Mouse (Mus musculus): ENCODE results near the gene Epb41l5. TPM values are rescaled to one million over a fixed set of nuclear protein-coding genes. Genes with fewer than 3 reads are reported as not detected.
A peak's percentile ranks its signal among the peaks of the same experiment; 100 is the strongest.

The Epb41l5 gene
- polyA plus RNA-seq, 1 experiment from 2014 or later: 31.8 TPM

DNA sequence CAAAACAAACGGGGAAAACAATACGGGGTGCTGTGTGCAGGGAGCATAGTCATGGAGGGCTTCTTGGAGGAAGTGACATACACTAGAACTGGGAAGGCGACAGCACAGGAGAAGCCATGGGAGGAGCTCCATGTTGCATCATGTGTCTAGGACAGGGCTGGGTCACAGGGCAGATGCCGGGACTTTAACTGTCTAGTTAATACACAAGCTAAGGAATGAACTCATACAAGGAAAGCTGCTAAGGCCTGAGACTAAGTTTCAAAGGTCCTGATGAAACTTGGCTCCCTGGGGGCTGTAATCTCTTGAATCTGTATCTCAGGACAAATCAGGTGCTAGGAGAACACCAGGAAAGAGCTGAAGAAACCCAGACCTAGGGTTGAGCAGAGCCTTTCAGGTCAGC, 126.1 kb downstream of the Epb41l5 start:
- H3K4me3 ChIP-seq: no peak overlapping the region
- H3K9me3 ChIP-seq: peaks cover 10% of the 10 kb centered on the region; the same call in 1 of the 2 replicates
- WGBS: 83% methylated on average over 4 of the region's 4 CpGs
- peaks cover 24% of the 10 kb centered on the region for H3K4me1 ChIP-seq (replicated peaks)
- peaks cover 13% of the 10 kb centered on the region for H3K36me3 ChIP-seq
- no peak overlapping the region for H3K27ac ChIP-seq
- H3K27me3 ChIP-seq (ENCODE audit: insufficient read depth, poor library complexity, severe bottlenecking): no peaks in the 10 kb centered on the region
- no peak for DNase-seq (ENCODE audit: low spot score)

DNA sequence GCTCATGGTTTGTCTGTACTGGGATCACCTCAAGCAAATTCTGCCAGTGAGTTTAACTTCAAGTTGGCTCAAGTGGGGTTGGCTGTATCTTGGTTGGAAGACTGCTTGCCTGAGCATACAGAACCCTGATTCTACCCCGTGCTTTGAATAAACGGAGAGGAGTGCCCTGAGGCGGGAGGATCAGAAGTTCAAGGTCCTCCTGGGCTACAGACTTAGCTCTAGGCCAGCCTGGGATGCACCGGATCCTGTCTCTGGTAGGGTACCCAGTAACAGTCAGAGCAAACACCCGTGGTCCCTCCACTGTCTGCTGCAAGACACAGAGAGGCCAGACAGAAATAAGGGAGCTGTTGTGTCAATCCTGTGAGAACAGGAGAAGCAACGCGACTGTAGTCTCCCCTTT, 127.1 kb downstream of the Epb41l5 start:
- Histone ChIP-seq H3K4me1 (replicated peaks) (peaks cover 20% of the 10 kb centered on the region), H3K27ac (no peak overlapping the region), H3K9me3 (0 out of 2 replicates have a peak, but pooled peaks cover under 1% of the 10 kb centered on the region), H3K4me3 (no peak overlapping the region), H3K36me3 (peaks cover 3% of the 10 kb centered on the region), H3K27me3 (ENCODE audit: insufficient read depth, poor library complexity, severe bottlenecking) (no peaks in the 10 kb centered on the region)
- 83% methylated on average over 7 of the region's 7 CpGs for WGBS
- DNase-seq (ENCODE audit: low spot score): no peak

DNA sequence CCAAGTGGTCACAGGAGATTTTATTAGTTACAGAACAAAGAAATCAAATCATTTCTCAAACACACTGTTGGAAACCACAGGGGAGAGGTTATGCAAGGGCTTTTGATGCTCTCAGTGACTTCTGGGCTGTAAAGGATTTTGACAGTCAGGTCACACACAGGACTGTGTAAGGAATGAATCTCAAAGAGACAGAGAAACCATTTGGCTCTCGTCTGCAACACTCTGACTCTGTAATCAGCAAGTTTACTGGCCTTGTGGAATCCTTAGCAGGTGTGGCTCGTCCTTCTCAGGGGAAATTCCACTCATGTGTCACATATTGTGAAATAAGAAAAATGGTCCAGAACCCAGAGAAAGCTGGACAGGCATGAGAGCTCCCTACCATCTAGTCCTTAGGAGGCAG, 127.8 kb downstream of the Epb41l5 start:
- Histone ChIP-seq H3K9me3 (no peaks in the 10 kb centered on the region), H3K4me3 (no peak overlapping the region), H3K36me3 (no peaks in the 10 kb centered on the region), H3K4me1 (replicated peaks) (peaks cover 13% of the 10 kb centered on the region), H3K27ac (no peak overlapping the region), H3K27me3 (ENCODE audit: insufficient read depth, poor library complexity, severe bottlenecking) (no peaks in the 10 kb centered on the region)
- 66% methylated on average over 2 of the region's 2 CpGs for WGBS
- no peak for DNase-seq (ENCODE audit: low spot score)

DNA sequence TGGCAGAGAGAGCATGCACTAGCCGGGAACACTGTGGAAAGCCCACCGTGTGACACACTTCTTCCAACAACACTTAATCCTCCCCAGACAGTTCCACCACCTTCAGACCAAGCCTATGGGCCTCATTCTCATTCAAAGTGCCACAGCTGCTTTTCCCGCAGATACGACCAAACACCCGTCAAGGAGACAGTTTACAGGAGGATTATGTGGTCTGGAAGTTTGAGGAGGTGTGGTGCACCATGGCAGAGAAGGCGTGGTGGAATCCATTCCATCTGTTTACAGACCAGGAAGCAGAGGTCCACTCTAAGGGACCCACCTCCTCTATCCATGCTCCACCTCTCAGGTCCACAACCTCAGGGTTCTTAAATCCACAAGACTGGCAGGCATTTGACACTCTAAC, 129.5 kb downstream of the Epb41l5 start:
- WGBS: 84% methylated on average over 6 of the region's 6 CpGs
- DNase-seq (ENCODE audit: low spot score): no peak
- Histone ChIP-seq H3K27me3 (ENCODE audit: insufficient read depth, poor library complexity, severe bottlenecking) (no peaks in the 10 kb centered on the region), H3K4me3 (no peak overlapping the region), H3K9me3 (no peaks in the 10 kb centered on the region), H3K27ac (no peak overlapping the region), H3K36me3 (no peaks in the 10 kb centered on the region), H3K4me1 (replicated peaks) (no peaks in the 10 kb centered on the region)

DNA sequence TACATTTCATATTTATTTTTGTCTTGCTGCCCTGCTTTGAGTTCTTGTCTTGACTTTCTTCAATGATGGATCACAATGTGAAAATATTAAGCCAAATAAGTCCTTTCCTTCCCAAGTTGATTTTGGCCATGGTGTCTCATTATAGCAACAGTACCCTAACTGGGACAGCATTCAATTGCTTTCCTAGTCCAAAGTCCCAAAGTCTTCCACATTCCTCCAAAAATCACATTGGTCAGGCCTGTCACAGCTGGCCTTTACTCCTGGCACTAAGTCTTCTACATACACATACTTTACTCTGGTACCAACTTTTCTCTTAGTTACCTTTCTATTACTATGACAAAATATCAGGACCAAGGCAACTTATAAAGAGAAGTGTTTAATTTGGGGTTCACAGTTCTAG, 130.0 kb downstream of the Epb41l5 start:
- Histone ChIP-seq H3K36me3 (no peaks in the 10 kb centered on the region), H3K27me3 (ENCODE audit: insufficient read depth, poor library complexity, severe bottlenecking) (no peaks in the 10 kb centered on the region), H3K9me3 (no peaks in the 10 kb centered on the region), H3K4me1 (replicated peaks) (no peaks in the 10 kb centered on the region), H3K4me3 (no peak overlapping the region), H3K27ac (no peak overlapping the region)
- DNase-seq (ENCODE audit: low spot score): no peak

DNA sequence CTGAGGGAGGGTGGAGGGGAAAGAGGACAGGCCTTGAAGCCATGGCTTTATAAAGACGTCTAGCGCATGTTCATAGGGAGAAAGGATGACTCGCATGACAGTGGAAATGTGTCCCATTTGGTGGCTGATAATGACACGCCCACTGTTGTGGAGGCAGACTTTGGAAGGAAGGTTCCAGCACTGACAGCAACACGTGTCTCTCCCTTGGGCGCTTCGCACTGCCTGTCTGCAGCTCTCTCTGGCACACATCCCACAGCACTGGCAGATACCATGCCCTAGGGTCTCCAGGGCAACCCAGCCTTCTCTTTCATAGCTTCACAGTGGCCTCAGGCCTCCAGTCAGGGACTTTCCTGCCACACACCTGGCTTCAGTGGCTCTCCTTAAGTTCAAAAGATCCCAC, 130.7 kb downstream of the Epb41l5 start:
- no peak for DNase-seq (ENCODE audit: low spot score)
- 83% methylated on average over 7 of the region's 7 CpGs for WGBS

DNA sequence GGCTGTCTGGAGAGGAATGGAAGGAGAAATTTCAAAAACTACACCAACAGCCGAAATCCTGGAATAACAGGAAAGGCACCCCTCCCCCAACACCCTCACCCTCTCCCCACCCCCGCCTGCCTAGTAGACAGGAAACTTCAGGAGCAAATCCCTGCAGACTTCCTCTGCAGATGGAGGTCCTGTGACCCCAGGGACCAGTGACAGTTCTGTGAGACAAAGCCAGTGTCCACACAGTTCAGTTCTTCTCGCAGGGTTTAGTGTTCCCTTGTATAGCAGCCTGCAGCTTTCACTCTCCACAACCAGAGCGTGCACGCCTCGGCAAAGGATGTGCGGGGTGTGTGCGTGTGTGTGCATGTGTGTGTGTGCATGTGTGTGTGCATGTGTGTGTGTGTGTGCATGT, 137.9 kb downstream of the Epb41l5 start:
- WGBS: 71% methylated on average over 8 of the region's 8 CpGs
- Histone ChIP-seq H3K4me1 (replicated peaks) (peaks cover 16% of the 10 kb centered on the region; the same call in 1 of the 2 replicates), H3K27ac (0 out of 2 replicates have a peak overlapping the region, but pooled peaks have one; percentile 50), H3K9me3 (no peaks in the 10 kb centered on the region), H3K36me3 (no peaks in the 10 kb centered on the region), H3K27me3 (ENCODE audit: insufficient read depth, poor library complexity, severe bottlenecking) (peaks cover 15% of the 10 kb centered on the region), H3K4me3 (no peak overlapping the region)
- DNase-seq (ENCODE audit: low spot score): no peak

More for the DNA sequence above, 130.7 kb downstream of the Epb41l5 start:
- Histone ChIP-seq H3K36me3 (no peaks in the 10 kb centered on the region), H3K9me3 (no peaks in the 10 kb centered on the region), H3K4me1 (replicated peaks) (no peaks in the 10 kb centered on the region), H3K27me3 (ENCODE audit: insufficient read depth, poor library complexity, severe bottlenecking) (no peaks in the 10 kb centered on the region), H3K4me3 (no peak overlapping the region), H3K27ac (no peak overlapping the region)

DNA sequence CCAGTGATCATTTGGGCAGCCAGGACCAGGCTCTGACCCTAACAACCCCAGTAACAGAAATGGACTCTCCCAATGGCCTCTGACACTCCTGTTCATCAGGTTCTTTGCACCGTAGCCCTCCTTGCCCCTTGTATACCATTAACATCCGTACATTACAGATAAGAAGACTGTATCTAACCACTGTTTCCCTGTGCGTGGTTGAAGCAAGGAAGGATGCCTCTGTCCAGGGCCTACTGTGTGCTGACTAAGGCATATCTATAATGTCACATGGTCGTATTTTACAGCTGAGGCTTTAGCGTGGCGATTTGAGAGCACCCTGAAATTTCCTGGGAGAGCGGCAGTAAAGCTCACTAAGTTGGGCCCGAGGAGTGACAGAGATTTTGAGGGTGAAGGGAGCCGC, 138.4 kb downstream of the Epb41l5 start:
- DNase-seq (ENCODE audit: low spot score): no peak
- Histone ChIP-seq H3K27me3 (ENCODE audit: insufficient read depth, poor library complexity, severe bottlenecking) (peaks cover 20% of the 10 kb centered on the region), H3K4me3 (no peak overlapping the region), H3K9me3 (no peaks in the 10 kb centered on the region), H3K27ac (peak overlapping the region; percentile 50; the same call in 1 of the 2 replicates), H3K36me3 (no peaks in the 10 kb centered on the region), H3K4me1 (replicated peaks) (peaks cover 17% of the 10 kb centered on the region)
- 72% methylated on average over 9 of the region's 9 CpGs for WGBS

DNA sequence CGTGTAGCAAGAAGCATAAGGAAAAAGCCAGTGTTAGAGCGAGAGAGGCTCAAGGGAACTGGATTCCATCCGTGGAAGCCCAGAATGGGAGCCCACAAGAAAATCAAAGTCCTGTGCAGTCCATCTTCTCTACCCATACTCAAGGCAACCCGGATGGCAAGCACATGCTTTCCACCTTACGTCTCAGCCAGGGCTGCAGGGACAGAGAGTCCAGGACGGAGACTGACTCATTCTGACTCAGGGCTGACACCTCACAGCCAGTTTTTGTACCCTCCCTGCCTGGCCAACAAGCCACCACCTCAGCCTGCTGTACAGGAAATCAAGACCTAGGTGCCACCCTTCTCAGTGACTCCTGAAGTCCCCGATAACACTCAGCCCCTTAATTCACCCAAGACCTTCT, 139.3 kb downstream of the Epb41l5 start:
- WGBS: 82% methylated on average over 7 of the region's 7 CpGs
- peak overlapping the region; percentile 45; the same call in 1 of the 2 replicates for H3K27ac ChIP-seq
- no peak for DNase-seq (ENCODE audit: low spot score)

DNA sequence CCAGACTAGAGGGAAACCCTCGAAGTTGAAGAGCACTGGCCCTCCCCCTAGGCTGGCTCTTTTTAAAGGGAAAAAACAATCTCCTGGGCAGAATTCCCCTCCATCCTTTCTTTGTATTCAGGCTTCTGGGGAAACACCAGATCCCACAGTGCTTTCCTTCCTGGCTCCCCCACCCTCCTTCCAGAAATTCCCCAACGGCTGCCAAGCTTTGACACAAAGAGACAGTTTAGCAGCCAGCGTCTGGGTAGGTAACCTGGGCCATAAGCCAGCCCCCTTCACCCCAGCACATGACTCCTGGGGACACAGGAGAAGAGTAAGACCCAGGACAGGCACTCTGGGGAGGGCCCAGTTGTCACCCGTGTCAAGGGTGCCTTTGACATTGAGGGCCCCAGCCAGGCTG, 140.3 kb downstream of the Epb41l5 start:
- 60% methylated on average over 4 of the region's 4 CpGs for WGBS
- no peak overlapping the region for H3K4me3 ChIP-seq
- H3K36me3 ChIP-seq: no peaks in the 10 kb centered on the region
- H3K9me3 ChIP-seq: no peaks in the 10 kb centered on the region
- H3K27ac ChIP-seq: 0 out of 2 replicates have a peak overlapping the region, but pooled peaks have one; percentile 45
- no peak for DNase-seq (ENCODE audit: low spot score)
- H3K4me1 ChIP-seq (replicated peaks): peaks cover 35% of the 10 kb centered on the region
- H3K27me3 ChIP-seq (ENCODE audit: insufficient read depth, poor library complexity, severe bottlenecking): peaks cover 20% of the 10 kb centered on the region

More for the DNA sequence above, 139.3 kb downstream of the Epb41l5 start:
- Histone ChIP-seq H3K4me1 (replicated peaks) (peaks cover 25% of the 10 kb centered on the region), H3K9me3 (no peaks in the 10 kb centered on the region), H3K27me3 (ENCODE audit: insufficient read depth, poor library complexity, severe bottlenecking) (peaks cover 20% of the 10 kb centered on the region), H3K36me3 (no peaks in the 10 kb centered on the region), H3K4me3 (no peak overlapping the region)

DNA sequence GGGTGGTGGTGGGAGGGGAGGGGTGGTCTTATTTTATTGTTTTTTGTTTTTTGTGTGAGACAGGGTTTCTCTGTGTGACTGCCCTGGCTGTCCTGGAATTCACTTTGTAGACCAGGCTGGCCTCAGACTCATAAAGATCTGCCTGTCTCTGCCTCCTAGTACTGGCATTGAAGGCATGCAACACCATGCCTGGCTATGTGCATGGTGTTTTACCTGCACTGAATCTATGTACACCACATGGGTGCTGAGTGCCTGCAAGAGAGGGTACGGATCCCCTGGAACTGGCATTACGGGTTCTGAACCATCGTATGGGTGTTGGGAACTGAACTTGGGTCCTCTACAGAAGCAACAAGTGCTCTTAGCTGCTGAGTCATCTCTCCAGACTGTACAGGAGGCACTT, 142.8 kb downstream of the Epb41l5 start:
- Histone ChIP-seq H3K36me3 (peaks cover 3% of the 10 kb centered on the region; the same call in 1 of the 2 replicates), H3K9me3 (no peaks in the 10 kb centered on the region), H3K27ac (no peak overlapping the region), H3K4me1 (replicated peaks) (peaks cover 44% of the 10 kb centered on the region), H3K27me3 (ENCODE audit: insufficient read depth, poor library complexity, severe bottlenecking) (peaks cover 20% of the 10 kb centered on the region), H3K4me3 (no peak overlapping the region)
- WGBS: 92% methylated on average over 3 of the region's 3 CpGs
- DNase-seq (ENCODE audit: low spot score): no peak

DNA sequence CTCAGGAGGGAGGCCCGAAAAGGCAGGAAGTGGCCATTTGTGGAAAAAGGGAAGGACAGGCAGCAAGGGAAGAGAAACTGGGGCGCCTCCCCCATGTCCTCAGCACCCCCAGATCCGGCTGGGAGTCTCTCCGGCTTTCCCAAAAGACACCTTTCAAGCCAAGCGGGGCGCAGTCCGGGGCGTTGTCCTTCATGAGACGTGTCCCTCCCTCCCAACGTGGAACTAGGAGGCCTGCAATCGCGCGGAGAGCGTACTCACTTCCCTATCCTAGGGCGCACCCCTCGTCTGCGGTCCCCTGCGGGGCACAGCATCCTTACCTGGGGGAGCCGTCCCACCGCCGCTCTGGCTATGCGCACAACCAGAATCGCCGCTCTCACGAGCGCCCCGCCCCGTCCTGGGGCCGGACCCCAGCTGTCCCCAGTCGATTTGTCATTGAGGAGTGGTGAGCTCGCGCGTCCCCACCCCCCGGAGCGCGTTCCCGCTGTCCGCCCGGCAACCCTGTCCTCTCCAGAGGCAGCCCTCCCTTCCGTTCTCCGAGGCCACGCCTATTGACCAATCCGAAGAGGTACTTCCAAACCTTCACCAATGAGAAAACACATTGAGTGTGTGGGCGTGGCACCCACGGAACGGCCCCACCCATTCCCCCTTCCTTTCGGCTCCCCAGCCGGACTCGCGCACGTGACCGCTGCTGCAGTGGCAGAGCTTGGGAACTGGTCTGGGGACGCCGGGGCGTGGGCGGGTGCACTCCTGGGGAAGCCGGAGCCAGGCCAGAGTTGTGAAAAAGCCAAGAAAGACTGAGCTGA, 144.3 kb downstream of the Epb41l5 start, which contains the start of gene Ralb:
Ralb (minus strand) TSS at position 535 of the 803 bp plus-strand sequence.
- H3K27ac ChIP-seq: peak within 1 kb of the TSS; percentile 90
- peaks cover 20% of the 10 kb centered on the region for H3K27me3 ChIP-seq (ENCODE audit: insufficient read depth, poor library complexity, severe bottlenecking)
- DNase-seq (ENCODE audit: low spot score): peak; percentile 95
- peak within 1 kb of the TSS; percentile 80 for H3K4me3 ChIP-seq
- under 1% methylated on average over 57 of the region's 57 CpGs for WGBS
- H3K4me1 ChIP-seq (replicated peaks): peaks cover 38% of the 10 kb centered on the region
- no peaks in the 10 kb centered on the region for H3K9me3 ChIP-seq
- H3K36me3 ChIP-seq: peaks cover 8% of the 10 kb centered on the region; the same call in 1 of the 2 replicates

DNA sequence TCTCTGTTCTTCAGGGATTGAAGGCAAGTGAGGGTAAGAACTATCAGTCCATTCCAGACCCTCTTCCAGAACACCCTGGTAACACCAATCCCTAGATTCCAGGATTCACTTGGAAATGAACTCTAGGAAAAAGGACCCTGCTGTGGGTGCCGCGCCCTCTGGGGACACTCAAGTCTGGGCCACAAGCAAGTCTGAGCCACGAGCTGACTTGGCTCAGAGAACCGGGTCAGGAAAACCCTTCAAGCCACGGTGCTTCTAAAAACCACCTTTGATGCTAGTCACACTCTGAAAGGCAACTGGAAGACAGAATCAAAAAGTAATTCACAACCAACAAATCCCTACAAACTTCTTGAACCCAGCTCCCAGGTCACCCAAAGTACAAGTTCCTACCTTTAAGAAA, 145.0 kb downstream of the Epb41l5 start:
- Histone ChIP-seq H3K36me3 (peaks cover 8% of the 10 kb centered on the region; the same call in 1 of the 2 replicates), H3K4me3 (peak overlapping the region; percentile 80), H3K27me3 (ENCODE audit: insufficient read depth, poor library complexity, severe bottlenecking) (peaks cover 20% of the 10 kb centered on the region), H3K9me3 (no peaks in the 10 kb centered on the region), H3K27ac (peak overlapping the region; percentile 90), H3K4me1 (replicated peaks) (peaks cover 33% of the 10 kb centered on the region)
- no peak for DNase-seq (ENCODE audit: low spot score)
- WGBS: 26% methylated on average over 5 of the region's 5 CpGs
